Mouse (Mus musculus) left cerebral cortex, adult 11 months (tissue): ENCODE data around the gene Rev3l.

Experiments
- DNase-seq: peaks from one replicate; pipeline ENCODE4 v3.0.0; 2022; ENCODE audit warnings: low spot score

Rev3l gene

DNA sequence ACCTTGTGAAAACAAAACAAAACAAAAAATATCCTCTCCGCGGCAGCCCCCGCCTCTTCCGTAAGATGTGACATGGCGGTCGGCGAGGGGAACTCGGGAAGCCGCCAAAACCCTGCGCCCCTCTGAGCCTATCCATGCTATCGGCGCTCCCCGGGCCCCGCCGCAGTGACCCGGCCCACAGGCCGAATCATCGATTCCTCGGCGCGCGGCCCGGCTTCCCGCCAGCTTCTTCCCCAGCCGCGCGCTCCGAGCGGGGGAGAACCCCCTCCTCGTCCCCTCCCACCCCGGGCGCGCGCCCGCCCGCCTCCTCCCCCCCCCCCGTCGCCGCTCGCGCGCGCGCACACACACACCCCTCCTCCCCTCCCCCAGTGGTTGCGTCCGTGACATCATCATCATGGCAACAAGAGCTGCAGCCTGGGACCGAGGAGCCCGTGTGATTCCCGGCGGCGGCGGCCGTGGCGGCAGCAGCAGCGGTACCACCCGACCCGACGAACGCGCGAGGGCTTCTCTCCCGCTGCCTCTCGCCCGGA lies at the start of gene Rev3l:
TSS of gene Rev3l (plus strand) at position 383 of the 530 bp plus-strand sequence.
- DNase-seq: peak; percentile 80

DNA sequence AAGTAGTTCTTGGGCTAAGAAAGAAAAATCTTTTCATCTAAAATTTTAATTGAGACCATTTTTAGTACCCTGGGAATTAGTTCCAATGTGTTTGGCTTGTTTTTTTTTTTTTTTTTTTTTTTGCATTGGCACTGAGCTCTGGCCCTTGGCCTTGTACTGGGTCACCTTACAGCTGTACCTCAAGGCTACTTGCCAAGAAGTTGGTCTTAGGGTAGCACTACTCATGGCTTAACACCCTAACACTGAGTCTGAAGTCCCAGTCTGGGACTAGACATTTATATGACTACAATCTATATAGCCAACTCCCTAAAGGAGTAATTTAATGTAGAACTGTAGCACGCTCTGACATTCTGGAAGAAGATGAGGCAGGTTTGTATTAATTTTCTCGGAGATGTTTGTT lies 49.4 kb upstream of the Rev3l start:
- no peak for DNase-seq

DNA sequence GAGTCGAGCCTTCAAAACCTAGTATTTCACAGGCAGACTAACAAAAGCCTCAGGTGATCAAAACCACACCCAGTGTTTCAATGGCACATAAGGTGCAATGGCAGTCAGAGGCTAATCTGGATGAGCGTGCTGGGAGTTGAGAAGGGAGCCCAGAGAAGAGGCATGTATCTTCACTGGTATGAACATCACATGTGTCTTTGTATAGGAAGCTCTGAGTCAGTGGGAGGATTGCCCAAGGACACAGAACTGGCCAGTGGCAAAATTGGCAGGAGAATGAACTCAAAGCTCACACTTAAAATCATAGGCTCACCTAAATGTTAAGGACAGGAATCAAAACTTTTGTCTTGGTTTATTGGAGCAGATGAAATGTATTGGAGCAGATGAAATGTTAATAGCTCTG lies 48.4 kb upstream of the Rev3l start:
- no peak for DNase-seq

DNA sequence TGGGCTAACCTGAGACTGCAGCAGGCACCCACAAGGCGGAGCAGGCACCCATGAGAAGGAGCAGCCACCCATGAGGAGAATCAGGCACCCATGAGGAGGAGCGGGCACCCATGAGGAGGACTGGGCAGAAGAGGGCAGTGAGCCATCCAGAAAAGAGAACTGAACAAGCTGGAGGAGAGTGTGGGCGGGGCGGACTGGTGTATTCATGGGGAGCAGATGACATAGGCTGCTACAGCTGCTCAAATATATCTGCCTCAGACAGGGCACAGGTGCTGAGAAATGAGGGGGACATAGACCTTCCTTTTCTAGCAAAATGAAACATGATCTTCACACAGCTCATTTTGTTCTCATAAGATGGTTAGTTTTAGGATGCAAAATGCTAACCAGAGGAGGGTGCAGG lies 45.1 kb upstream of the Rev3l start:
- DNase-seq: no peak

DNA sequence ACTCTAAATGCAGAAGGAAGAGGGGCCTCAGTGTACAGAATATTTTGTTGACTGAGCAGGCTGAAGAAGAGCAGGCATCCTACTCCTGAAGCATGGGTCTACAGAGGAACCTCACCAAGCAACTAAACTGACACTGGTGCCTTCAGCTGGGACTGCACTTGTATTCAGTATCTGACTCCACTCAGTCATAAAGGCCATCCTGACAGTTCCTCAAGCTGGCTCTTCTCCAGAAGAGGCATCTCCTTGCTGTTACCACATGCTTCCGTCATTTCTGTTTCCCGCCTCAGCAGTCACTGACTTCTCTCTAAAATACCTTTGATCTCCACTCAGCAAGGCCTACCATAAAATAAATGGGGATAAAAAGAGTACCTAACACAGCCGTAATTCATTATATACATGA lies 44.1 kb upstream of the Rev3l start:
- DNase-seq: no peak

DNA sequence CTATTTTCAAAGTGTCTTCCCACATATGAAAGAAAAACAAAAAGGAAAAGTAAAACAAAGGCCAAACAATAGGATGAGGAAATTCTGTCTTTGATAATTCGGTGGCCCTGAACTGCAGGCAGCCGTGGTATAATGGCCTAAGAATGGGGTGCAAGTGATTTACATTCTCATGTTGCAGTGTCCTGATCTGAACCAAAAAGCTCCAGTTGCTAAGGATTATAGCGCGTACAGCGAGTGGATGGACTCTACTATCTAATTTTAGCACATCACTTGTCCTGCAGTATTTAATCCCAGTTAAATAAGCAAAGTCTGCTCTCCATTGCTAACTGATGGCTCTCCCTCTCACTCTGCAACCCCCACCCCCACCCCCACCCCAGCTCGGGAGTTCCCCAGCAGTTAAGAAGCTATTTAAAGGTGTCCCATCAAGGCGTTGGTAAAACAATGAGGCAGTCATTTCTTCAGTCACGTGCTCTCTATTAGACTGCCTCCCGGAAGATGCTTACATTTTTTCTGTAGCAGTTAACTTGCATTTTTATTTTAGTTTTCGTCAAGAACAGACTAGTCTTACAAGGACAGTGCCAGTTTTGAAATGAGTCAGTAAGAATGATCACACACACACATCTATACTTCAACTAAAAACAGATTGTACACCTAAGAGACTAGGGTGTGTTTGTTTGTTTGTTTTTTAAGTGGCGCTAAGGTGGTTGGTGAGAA lies 40.4 kb upstream of the Rev3l start:
- DNase-seq: no peak

DNA sequence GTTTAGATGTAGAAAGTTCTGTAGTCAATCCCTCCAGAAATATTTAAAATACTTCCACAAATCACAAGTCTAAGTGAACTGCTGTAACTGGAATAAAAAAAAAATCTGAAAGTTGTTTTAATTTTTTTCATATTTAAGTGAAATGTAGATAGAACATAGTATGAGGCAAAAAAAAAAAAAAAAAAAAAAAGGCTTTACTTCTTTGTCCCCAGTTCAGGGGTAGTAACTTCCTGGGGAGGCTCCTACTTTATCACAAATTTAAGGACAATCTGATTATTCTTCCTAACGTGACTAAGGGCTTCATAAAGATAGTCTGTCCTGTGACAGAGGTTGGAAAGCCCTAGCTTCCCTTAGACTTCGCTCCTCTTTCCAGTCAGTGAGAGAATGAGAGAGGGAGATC lies 39.8 kb upstream of the Rev3l start:
- no peak for DNase-seq

DNA sequence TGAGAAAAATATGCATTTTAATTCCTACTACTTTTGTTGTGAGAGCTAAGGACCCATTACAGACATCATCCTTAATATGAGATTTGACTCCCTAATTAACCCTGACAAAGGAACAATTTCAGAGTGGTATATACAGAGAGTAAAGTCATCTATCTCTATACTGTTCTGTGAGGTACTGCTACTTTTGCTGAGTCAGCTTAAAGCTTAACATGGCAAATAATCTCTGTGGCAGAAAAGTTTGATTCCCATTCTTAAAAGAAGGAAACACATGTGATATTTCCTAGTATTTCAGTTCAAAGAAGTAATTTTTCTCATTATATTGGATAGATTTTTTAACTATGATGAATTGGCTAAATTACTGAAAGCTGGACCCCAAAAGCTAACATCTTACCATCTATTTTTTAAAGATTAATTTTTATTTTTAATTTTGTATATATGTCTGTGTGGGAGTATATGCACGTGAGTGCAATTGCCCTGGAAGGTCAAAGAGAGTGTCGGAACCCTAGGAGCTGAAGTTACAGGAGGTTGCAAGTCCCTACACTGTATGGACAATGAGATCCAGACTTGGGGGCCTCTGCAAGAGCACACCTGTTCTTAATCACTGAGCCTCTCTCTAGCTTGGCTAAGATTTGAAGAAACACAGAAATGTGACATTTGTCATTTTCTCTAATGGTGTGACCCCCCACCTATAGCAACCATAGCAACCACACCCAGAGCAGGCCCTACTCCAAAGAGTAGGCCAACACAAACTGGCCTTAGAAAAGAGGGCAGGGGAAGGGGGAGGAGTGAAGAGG lies 24.0 kb upstream of the Rev3l start:
- no peak for DNase-seq

DNA sequence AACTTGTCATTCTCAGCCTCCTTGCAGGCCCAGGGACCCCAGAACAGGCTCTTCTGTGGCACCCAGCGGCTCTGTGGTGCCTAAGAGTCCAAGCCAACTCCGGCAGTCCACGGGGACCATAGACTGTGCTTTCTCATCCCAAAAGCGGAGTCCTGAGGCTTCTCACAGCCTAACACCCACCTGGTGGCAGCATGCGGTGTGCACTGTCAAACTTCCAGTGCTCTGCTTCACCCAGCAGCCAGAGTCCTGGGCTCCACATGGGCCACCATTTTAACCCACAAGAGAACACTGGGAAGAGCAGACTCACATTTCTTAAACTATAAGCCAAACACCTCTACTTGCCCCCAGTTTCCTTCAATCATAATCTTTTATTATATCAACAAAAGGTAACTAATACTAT lies 15.0 kb upstream of the Rev3l start:
- no peak for DNase-seq

DNA sequence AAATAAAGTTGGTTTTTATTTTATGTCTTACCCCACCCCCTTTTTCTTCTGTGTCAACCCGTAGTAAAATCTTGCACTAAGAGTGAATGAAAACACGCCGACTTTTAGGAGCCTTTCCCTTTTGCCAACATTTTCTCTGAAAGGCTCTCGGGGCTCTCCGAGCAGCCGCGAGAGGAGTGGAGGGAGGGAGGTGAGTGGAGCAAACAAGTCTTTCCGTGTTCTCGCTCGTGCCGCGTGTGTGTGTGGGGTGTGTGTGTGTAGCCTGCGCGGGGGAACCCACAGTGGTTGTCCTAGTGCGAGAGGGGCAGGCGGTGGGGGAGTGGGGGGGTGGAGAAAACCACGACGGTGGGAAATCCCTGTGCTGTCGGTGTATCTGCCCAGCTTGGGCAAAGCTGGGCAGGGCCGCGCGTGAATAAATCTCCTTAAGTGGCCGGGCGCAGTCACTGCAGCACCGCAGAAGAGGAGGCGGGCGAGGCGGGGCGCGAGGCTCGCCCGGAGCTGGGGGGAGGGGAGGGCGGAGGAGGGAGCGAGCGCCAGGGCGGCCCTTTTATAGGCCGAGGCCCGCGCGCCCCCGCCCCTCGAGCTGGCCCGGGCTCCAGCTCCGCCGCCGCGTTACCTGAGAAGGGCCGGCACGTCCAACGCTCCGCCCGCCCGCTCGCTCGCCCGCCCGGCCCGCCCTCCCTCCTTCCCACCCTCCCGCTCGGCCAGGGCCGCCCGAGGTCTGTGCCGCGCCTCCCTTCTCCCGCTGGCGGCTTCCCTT lies 762 bp upstream of the Rev3l start:
- DNase-seq: peak; percentile 70

DNA sequence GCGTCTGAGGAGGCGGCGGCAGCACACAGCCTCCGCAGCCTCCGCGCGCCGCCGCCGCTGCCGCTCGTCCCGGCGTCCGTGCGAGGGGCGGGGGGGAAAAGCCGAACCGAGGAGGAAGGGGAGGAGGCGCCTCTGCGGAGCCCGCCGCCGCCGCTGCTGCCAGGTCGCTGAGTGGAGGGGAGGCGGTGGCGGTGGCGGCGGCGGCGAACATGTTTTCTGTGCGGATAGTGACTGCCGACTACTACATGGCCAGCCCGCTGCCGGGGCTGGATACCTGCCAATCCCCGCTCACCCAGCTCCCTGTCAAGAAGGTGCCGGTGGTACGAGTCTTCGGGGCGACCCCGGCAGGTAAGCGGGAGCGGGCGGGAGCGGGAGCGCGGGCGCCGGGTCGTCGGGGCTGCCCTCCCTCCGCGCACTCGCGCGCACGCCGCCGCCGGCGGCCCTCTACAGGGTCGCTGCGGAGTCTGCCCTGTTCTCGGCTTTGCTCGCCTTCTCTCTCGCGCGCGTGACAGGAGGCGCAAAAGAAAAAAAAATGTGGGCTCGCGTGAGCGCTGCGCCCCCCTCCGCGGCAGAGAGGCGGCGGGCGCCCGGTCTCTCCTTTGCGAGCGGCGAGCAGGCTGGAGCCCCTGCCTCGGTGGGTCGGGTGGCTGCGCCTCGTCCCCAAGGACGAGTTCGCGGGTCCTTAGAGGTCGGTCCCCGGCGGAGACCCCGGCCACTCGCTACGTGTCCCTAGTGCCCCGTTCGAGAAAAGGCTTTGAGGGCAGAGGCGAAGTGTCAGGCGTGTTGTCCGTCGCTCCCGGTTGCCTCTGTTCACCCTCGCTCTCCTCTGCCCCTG lies 565 bp downstream of the Rev3l start:
- peak; percentile 69 for DNase-seq

DNA sequence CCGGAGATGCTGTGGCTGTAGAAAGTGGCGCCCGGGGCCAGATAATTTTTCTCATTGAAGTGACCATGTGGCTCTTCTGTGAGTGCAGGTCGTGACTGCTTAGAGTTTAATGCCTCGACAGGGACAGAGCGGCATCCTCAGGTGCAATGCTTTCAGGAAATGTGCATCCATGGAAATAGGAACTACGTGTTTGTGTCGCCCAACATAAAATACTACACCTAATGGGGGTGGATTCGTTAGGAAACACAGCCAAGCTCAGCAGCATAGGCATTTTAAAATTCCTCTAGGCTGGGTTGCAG lies 1.1 kb downstream of the Rev3l start:
- DNase-seq: peak; percentile 35

DNA sequence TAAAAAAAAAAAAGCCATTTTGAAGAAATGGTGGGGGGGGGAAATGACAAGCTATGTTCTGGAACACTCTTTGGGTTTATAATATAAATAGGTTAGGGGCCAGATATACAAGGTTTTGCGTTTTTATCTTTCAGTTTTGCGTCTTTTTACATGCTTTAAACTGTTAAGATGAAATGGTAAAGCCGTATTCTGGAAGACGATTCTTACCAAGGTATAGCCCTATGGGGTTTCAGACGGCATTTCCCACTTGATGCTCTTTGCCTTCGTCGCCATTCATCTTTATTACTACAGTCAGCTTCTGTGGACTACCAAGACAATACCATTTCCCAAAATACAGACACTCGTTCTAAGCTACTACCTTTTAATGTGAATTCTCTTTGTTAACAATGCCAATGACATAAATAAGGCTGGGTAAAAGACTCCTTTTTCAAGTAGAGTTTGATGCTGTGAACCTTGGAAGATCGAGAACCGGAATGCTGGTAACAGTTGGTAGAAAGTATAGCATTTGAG lies 1.6 kb downstream of the Rev3l start:
- no peak for DNase-seq

DNA sequence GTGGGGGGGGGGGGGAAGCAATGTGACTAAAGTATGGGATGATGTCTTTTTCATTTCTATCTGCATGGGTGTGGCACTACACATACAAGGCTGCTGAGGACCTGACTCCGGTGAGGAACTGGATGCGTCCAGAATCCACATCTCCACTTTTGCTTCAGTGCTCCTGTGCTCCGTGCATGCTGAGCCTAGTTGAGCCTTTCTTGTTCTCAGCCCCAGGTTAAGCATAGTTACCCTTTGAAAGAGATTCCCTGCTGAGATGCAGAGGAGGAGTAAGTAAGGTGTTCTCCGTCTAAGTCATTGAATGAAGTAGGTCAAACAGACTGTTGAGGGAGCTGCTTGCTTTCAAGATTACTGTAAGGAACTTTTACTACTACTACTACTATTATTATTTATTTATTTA lies 4.3 kb downstream of the Rev3l start:
- no peak for DNase-seq

DNA sequence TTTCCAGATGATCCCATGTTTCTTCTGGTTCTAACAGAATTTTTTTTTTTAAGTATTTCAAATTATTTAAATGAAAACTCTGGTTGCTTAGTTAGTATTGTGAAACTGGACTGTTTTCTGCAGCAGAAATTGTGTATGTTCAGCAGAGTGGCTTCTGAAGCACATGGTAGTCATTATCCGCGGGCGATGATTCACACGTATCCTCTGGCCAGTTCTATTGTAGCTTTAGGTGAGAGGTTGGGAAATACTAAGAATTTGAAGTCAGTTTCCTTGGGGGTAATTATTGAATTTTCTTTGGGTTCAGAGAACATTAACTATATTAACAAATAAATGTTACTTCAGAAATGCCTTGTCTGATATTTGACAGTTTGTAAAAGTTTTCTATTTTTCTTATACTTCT lies 10.1 kb downstream of the Rev3l start:
- no peak for DNase-seq

DNA sequence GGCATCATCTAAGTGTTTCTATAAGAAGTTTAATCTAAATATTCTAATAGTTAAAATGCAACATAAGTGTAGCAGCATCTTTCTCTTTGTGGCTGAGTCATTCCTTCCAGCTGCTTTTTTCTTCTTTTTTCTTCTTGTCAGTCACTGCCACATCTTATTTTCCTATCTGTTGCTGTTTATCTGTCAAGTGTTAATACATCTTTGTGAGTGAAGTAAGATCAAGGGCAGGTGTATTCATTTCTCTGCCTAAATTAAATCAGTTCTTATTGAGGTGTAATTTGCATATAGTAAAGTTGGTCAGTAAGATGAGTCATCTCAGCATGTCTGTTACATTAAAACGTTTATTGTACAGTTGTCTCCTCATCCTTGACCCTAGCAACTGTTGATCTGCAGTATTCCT lies 32.8 kb downstream of the Rev3l start:
- no peak for DNase-seq

DNA sequence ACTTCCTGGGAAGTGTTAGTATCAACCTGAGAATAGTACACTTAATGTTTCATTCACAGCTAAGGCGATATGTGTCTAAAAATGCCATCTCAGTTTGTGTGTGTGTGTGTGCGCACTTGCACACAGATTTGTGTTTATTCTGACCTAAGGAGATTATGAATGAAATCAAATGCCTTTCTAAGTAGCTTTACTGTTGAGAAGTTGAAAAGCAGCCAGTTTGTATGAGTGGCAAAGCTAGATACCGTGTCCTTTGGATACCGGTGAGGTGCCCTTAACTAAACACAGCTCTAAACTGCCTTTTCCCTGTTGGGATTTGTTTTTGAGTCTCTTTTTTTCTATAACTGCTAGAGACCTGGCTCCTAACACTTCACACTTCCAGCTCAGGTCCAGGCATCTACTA lies 34.8 kb downstream of the Rev3l start:
- DNase-seq: no peak

DNA sequence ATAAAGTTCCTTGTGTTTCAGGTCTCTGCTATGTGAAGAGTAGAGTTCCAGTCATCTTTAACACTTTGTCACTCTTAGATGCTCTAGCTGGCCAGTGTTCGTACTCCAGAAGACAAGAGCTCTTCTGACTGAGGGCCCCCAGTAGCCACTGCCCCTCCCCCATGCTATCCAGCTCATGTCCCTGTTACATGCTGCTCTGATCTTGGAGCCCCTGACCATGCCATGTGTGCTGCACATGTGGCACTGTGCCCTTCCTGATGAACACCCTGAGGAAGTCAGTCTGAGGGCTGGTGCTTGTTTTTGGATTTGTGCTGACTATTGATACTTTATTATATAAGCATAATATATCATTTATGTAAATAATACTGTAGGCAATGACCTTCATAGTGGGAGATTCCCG lies 40.3 kb downstream of the Rev3l start:
- no peak for DNase-seq

DNA sequence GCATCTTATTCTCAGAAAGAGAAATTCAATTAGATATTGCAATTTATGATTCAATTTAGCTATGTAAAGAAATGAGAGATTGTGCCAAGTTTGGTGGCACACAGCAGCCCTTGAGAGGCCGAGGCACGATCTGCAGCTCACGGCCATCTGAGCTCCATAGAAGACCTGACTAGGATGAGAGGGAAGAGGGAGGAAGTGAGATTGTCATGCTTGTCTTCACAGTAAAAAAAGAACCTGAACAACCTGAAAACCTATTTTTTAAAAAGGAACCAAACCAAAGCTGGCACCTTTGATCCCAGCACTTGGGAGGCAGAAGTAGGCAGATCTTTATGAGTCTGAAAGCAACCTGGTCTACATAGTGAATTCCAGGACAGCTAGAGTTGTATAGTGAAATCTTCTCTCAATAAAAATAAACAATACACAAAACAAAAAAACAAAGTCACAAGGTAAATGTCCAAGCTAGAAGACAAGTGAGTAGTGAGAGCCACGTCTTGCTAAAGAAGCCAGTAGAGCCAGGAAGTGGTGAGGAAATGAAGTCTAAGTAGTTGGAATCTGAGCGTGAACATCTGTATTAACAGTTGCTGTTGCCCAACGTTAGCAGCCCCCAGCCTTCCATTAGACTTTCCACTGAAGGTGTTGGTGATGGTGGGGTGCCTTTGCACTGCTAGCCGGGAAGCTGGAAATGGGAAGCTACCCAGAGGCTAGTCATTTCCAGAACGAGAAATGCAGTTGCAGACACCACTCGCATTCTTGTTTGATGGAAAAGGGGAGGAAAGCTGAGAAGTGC lies 42.2 kb downstream of the Rev3l start:
- DNase-seq: no peak

DNA sequence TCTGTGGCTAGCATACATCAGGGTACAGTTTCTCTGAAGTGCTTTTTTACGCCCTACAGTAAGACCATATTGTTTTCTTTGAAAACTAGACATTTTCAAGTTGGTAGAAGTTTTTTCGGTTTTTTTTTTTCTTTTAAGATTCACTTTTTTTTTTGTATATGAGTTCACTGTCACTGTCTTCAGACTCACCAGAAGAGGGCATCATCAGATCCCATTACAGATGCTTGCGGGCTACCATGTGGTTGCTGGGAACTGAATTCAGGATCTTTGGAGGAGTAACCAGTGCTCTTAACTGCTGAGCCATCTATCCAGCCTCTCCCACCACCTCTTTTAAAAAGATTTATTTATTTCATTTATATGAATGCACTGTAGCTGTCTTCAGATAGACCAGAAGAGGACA lies 45.0 kb downstream of the Rev3l start:
- no peak for DNase-seq

DNA sequence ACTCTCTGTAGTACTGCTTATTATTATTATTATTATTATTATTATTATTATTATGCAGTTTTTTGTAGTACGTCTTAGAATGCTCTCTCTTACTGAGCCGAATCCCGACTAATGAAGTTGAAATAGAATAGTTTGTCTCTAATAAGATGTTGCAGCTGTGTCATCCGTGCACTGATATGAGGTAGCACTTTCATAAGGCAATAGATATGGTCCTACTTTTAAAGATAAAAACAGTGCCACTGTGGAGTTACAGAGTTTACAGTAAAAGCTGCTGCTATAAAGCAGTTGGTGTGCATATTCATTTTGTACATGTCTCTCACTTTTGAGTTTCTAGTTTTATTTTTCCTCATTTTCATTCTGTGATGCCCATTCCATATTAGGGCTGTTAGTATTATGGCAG lies 46.4 kb downstream of the Rev3l start:
- DNase-seq: no peak
